Mouse (Mus musculus) heart, embryonic 12.5 days (tissue): ENCODE measurements around the gene Hdgf. TPM values are rescaled to one million over a fixed set of nuclear protein-coding genes. Genes with fewer than 3 reads are reported as not detected.

ENCODE experiments used
- ATAC-seq: fragments of 200-750 bp; cut with Nextera tagmentation; 2 replicates; pipeline ENCODE4 v1.8.0; 2017; ENCODE audit warnings: moderate TSS enrichment, moderate library complexity; ENCODE audit not compliant: insufficient number of reproducible peaks, low FRiP score
- H3K27ac ChIP-seq: fragments of 300-500 bp; sonication (generic); 2 replicates; pipeline ENCODE4 v1.5.1; 2016; ENCODE audit warnings: mild to moderate bottlenecking, moderate library complexity; ENCODE audit not compliant: poor library complexity, severe bottlenecking
- H3K27me3 ChIP-seq: fragments of 300-500 bp; sonication (generic); replicated peaks from 2 replicates; pipeline ENCODE4 v1.6.1; 2016; ENCODE audit warnings: mild to moderate bottlenecking, moderate library complexity
- H3K36me3 ChIP-seq: fragments of 300-500 bp; sonication (generic); 2 replicates; pipeline ENCODE4 v1.6.1; 2016; ENCODE audit warnings: mild to moderate bottlenecking, moderate library complexity
- H3K4me1 ChIP-seq: fragments of 300-500 bp; sonication (generic); replicated peaks from 2 replicates; pipeline ENCODE4 v1.6.1; 2016; ENCODE audit warnings: mild to moderate bottlenecking
- H3K4me2 ChIP-seq: fragments of 300-500 bp; sonication (generic); 2 replicates; pipeline ENCODE4 v1.6.1; 2016; ENCODE audit warnings: mild to moderate bottlenecking, moderate library complexity
- H3K4me3 ChIP-seq: fragments of 300-500 bp; sonication (generic); 2 replicates; pipeline ENCODE4 v1.5.1; 2016; ENCODE audit warnings: mild to moderate bottlenecking
- H3K9ac ChIP-seq: fragments of 300-500 bp; sonication (generic); 2 replicates; pipeline ENCODE4 v1.6.1; 2016; ENCODE audit warnings: mild to moderate bottlenecking, moderate library complexity
- H3K9me3 ChIP-seq: fragments of 300-500 bp; sonication (generic); replicated peaks from 2 replicates; pipeline ENCODE4 v1.6.1; 2016; ENCODE audit warnings: mild to moderate bottlenecking, moderate library complexity
- WGBS: fragments of 180-500 bp; shearing (Covaris S2); methylation state at CpG from one replicate; pipeline ENCODE4 v1.1.7; 2016; 5-methylcytosine and 5-hydroxymethylcytosine counted together
- polyA plus RNA-seq: library from polyadenylated mRNA; unstranded; fragments of >200 nt; fragmentation: Nextera tagmentation; extraction: Ambion mirVana; gene quantifications from 2 replicates; pipeline ENCODE4 v1.2.1, GENCODE M21; 2016

Gene Hdgf
- polyA plus RNA-seq, 1 experiment from 2014 or later: 177 TPM

DNA sequence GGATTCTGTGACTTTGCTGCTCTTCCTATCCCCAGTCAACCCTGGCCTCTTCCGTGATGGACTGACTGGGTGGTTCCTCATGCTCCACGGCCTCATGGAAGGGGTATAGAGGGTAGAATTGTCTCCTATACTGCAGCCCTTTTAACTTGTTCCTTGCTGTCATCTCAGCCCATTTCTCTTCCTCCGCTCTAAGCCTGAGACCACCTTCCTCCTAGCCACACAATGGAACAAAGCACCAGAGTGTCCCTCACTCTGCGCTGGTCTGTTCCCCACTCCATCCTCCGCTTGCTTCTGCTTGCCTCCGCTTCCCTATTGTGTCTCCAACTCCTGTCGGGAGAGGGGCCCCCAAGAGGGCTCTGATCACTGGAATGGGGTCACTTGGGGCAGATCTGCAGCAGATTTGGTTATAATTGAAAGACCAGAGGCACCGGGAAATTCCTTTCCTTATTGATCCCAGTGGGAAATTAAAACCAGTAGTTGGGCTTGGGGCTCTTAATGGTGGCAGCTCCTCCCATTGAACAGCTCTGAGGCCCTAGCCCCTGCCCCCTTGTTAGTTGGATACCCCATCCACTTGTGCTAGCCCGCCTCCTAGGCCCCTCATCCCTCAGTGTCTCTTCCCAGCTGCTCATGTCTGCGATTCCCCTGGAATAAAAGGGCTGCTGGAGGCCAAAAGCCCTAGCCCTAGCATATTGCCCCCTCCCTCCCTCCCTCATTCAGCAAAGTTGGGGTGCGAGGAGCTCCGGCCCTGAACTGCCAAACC, 39.8 kb downstream of the Hdgf start:
- Histone ChIP-seq H3K27me3 (peaks cover 60% of the 10 kb centered on the region), H3K4me2 (no peak overlapping the region), H3K9me3 (no peaks in the 10 kb centered on the region), H3K9ac (no peak overlapping the region), H3K36me3 (peaks cover 20% of the 10 kb centered on the region), H3K27ac (no peak overlapping the region), H3K4me3 (no peak overlapping the region), H3K4me1 (peaks cover 60% of the 10 kb centered on the region)
- WGBS: 43% methylated on average over 12 of the region's 12 CpGs
- ATAC-seq: no peak

DNA sequence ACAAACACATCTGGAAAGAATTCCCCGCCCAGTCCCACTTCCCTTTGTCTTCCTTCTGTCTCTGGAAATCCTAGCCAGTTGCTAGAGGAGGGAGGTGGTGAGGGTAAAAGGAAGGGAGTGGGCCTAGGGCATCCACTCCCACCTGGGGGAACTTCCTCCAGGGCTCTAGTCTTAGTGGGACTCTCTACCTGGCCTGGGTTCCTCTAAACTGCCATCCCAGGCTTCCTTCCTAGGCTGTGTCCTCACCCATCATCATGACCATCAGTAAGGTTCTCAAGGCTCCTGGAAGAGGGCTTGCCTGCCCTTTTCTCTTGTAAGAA, 40.4 kb downstream of the Hdgf start:
- H3K27me3 ChIP-seq: peaks cover 66% of the 10 kb centered on the region
- H3K4me2 ChIP-seq: peak overlapping the region; percentile 79; the same call in 1 of the 2 replicates
- no peak overlapping the region for H3K27ac ChIP-seq
- no peaks in the 10 kb centered on the region for H3K9me3 ChIP-seq
- no peak for ATAC-seq
- peaks cover 14% of the 10 kb centered on the region for H3K36me3 ChIP-seq
- no peak overlapping the region for H3K4me3 ChIP-seq
- H3K4me1 ChIP-seq: peaks cover 60% of the 10 kb centered on the region
- no peak overlapping the region for H3K9ac ChIP-seq
- WGBS: 54% methylated on average over 1 of the region's 1 CpGs

DNA sequence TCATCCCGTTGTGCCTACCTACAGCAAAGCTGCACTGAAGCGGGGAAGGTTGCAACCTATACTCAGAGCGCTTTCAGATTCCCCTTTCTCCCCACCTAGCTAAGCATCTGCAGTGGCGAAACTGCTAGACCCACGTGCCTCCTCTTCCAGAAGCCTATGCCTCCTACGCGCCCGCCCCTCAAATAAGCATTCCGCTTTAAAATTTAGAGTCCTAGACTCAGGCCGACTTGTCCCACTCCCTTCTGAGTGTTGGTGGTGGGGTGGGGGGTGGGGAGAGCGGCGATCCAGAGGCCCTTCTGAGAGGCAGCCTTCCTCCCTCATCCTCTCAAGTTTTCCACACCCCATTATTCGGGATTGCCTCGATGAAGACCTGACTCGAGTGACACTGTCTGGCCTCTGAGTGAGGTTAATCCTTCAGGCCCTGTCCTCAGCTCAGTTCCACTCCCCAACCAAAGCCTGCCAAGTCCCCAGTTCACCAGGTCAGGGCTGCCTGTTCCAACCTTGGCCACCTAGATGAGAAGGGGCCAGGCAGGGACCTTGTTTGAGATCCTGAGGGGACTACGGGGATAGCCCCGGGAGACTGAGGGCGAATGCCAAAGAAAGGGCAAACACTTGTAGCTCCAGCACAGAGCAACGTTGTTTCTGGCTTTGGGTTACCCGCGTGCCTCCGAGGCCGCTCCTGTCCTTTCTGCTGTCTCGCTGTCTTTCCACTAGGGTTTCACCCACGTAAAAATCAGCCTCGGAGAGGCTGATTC, 41.1 kb downstream of the Hdgf start:
- Histone ChIP-seq H3K4me1 (peaks cover 67% of the 10 kb centered on the region), H3K9ac (peak overlapping the region; percentile 74), H3K9me3 (no peaks in the 10 kb centered on the region), H3K27ac (no peak overlapping the region), H3K27me3 (peaks cover 70% of the 10 kb centered on the region), H3K4me2 (peak overlapping the region; percentile 79), H3K4me3 (peak overlapping the region; percentile 44), H3K36me3 (peaks cover 7% of the 10 kb centered on the region)
- WGBS: 5% methylated on average over 26 of the region's 26 CpGs
- no peak for ATAC-seq

DNA sequence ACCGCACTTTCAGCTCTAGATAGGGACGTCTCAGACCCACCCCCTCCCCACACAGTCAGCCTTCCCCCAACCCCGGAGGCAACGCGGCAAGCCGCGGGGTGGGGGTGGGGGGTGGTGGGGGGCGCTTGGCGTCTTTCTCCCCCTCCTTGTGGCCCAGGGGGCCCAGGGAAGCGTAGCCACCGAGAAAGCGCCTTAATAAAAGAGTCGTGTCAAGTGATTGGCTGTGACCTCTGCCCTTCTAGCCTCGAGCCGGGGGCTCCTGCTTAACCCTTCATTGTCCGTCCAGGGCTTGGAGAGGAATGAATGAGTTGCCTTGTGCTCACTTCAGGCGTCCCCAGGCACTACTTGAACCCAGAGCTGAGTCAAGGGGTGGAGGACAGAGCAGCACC, 41.7 kb downstream of the Hdgf start:
- H3K27ac ChIP-seq: no peak overlapping the region
- H3K9ac ChIP-seq: peak overlapping the region; percentile 74
- ATAC-seq: no peak
- H3K9me3 ChIP-seq: no peaks in the 10 kb centered on the region
- peak overlapping the region; percentile 44 for H3K4me3 ChIP-seq
- H3K4me2 ChIP-seq: peak overlapping the region; percentile 79
- H3K27me3 ChIP-seq: peaks cover 70% of the 10 kb centered on the region
- H3K36me3 ChIP-seq: 0 out of 2 replicates have a peak, but pooled peaks cover 2% of the 10 kb centered on the region
- 0% methylated on average over 17 of the region's 17 CpGs for WGBS
- H3K4me1 ChIP-seq: peaks cover 73% of the 10 kb centered on the region

DNA sequence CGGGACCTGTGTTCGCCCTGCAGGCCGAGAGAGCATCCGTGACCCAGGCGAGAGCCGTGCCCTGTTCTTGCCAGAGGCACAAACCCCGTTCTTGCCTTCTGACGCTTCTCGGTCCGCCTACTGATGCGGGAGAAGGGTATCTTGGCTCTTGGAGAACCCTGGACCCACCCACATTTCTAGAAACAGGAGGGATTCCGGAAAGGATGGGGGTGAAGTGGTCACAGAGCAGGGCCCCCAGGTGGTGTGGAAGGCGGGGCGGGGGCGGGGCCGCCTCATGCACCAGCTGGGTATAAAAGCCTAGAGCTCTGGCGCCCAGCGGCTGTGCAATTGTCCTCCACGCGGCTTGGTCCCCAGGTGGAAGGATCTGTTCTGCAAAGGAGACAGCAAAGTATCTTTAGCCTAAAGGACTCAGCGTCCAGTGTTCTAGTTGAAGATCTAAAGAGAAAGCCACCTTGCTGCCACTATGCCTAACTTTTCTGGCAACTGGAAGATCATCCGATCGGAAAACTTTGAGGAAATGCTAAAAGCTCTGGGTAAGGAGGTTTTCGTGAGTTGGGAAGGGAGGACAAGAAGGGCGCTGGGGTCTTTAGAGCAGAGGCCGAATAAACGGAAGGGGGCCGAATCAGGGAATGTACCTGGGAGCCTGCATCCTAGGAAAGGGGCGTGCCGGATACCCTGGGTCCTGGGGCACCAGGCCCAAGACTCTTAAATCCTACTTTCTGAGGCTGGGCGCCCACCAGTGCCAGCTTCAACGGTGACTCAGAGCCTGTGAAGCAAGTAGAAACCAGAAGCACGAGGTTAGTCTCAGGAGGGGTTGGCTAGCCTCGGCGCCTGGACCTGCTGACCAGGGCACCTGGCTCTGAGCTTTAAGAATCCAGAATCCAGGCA, 42.5 kb downstream of the Hdgf start, which contains the start of gene Crabp2:
Crabp2 (plus strand) TSS at position 289 of the 888 bp plus-strand sequence.
- Histone ChIP-seq H3K4me3 (peak within 1 kb of the TSS; percentile 44), H3K27me3 (peaks cover 70% of the 10 kb centered on the region), H3K4me2 (peak within 1 kb of the TSS; percentile 79), H3K36me3 (no peaks in the 10 kb centered on the region), H3K9me3 (no peaks in the 10 kb centered on the region), H3K4me1 (peaks cover 76% of the 10 kb centered on the region), H3K9ac (peak within 1 kb of the TSS; percentile 74), H3K27ac (no peak within 1 kb of the TSS)
- WGBS: 2% methylated on average over 35 of the region's 35 CpGs
- no peak for ATAC-seq

DNA sequence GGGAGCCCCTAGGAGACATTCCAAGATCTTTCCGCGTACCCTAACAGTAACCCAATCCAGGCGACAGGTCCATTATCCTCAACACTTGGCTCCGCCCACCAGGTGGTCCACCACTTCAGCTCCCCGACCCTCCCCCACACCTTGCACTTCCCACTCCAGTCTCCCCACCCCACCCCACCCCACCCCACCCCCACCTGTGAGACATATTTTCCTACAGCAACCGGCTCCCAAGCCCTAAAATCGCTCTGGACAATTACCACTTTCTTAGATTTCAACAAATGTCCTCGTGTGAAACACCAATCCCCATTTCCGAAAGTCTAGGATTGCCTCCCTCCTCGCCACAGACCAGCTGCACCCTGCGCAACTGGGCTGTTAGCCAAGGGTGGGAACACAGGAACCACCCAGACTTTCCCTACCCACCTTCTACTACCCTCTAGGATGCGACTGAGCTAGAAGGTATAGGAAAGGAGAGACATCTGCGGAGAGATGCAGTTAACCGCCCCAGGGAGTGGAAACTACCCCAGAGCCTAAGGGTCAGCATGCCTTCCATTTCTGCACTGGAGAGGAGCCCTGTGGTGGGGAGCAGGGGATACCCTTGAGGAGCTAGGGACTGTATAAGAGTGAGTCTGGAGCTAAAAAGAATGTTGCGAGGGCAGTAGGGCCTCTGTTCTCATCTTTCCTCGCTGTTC, 43.3 kb downstream of the Hdgf start:
- Histone ChIP-seq H3K4me2 (peak overlapping the region; percentile 79), H3K27ac (no peak overlapping the region), H3K4me1 (peaks cover 74% of the 10 kb centered on the region), H3K27me3 (peaks cover 70% of the 10 kb centered on the region), H3K4me3 (peak overlapping the region; percentile 44; the same call in 1 of the 2 replicates), H3K9ac (no peak overlapping the region), H3K36me3 (no peaks in the 10 kb centered on the region), H3K9me3 (no peaks in the 10 kb centered on the region)
- ATAC-seq: no peak; the same call in 1 of the 2 replicates
- 15% methylated on average over 16 of the region's 16 CpGs for WGBS

DNA sequence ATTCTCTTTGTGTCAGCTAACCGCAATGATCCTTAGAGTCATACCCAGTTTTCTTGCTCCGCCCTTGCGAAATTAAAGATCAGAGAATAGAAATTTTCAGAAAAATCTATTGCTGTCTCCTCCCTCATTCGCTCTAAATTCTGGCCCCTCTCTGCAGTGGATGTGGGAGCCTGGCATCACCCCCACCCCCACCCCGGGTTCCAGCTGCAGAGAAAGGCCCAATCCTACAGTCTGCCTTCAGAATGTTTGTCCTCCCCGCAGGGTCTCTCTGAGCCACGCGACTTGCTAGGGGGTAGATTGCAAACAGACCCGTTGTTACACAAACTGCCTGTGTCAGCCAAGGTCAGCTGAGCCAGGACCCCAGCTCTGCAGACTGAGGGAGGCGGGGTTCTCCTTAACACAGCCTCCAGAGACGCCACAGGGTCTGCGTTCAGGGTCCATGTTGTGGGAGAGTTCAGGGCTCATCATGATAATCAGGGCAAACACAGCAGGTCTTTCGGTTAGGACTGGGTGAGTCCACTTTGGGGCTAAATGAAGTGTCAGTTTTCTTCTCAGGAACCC, 43.9 kb downstream of the Hdgf start:
- WGBS: 18% methylated on average over 13 of the region's 13 CpGs
- Histone ChIP-seq H3K9me3 (no peaks in the 10 kb centered on the region), H3K9ac (no peak overlapping the region), H3K36me3 (no peaks in the 10 kb centered on the region), H3K4me1 (peaks cover 67% of the 10 kb centered on the region), H3K27ac (no peak overlapping the region), H3K4me2 (no peak overlapping the region), H3K4me3 (no peak overlapping the region), H3K27me3 (peaks cover 69% of the 10 kb centered on the region)
- ATAC-seq: no peak

DNA sequence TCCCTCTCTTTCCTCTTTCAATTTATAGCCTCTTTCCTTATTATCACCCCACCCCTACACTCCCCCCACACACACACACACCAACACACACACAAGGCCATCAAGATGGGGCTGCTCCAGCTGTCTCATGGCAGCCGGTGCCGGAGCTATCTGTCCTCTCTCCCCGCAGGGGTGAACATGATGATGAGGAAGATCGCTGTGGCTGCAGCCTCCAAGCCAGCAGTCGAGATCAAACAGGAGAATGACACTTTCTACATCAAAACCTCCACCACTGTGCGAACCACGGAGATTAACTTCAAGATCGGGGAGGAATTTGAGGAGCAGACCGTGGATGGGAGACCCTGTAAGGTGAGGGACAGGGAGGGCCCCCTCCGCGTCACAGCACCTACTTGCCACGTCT, 45.8 kb downstream of the Hdgf start:
- Histone ChIP-seq H3K27ac (0 out of 2 replicates have a peak overlapping the region, but pooled peaks have one; percentile 28), H3K36me3 (no peaks in the 10 kb centered on the region), H3K4me3 (peak overlapping the region; percentile 45), H3K9me3 (no peaks in the 10 kb centered on the region), H3K27me3 (peaks cover 49% of the 10 kb centered on the region), H3K4me1 (peaks cover 49% of the 10 kb centered on the region), H3K9ac (peak overlapping the region; percentile 62), H3K4me2 (peak overlapping the region; percentile 76)
- 7% methylated on average over 12 of the region's 12 CpGs for WGBS
- ATAC-seq: no peak

DNA sequence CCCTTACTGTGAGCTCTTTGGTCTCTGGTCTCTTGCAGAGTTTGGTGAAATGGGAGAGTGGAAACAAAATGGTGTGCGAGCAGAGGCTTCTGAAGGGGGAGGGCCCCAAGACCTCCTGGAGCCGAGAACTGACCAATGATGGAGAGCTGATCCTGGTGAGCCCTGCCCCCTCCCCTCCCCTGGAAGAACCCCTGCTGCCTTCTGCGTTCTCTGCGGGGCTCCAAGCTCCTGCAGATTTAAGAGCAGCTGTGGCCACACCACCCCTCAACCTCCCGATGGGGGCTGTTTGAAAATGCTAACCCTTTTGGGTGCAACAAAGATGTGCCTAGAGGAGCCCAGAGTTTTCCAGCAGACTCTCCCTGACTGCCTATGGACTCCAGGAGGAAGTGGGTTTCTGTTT, 46.3 kb downstream of the Hdgf start:
- ATAC-seq: peak; percentile 70; the same call in 1 of the 2 replicates
- 0% methylated on average over 5 of the region's 5 CpGs for WGBS
- peaks cover 44% of the 10 kb centered on the region for H3K4me1 ChIP-seq

DNA sequence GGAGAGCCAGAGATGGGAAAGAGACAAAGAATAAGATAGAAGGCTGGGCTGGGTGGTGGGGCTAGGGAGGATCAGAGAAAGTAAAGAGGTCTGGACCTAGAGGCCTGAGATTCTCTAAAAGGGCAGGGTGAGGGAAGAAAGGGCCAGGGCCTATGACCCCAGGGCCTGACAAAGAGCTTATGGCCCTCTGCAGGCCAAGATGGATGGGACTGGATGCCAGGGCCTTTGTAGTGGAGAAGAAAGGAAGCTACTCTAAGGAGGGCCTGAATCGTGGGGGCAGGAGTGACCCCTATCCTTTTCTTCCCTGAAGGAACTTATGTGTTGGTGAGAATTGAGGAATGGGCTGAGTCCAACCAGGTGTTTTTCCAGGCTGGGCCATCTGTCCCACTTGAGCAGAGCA, 51.9 kb downstream of the Hdgf start:
- Histone ChIP-seq H3K9me3 (no peaks in the 10 kb centered on the region), H3K27ac (no peak overlapping the region), H3K27me3 (no peaks in the 10 kb centered on the region; the same call in 1 of the 2 replicates), H3K9ac (no peak overlapping the region), H3K4me3 (no peak overlapping the region), H3K4me2 (no peak overlapping the region), H3K36me3 (no peaks in the 10 kb centered on the region), H3K4me1 (peaks cover 31% of the 10 kb centered on the region)
- no peak for ATAC-seq
- 29% methylated on average over 1 of the region's 1 CpGs for WGBS

More for the DNA sequence above, 46.3 kb downstream of the Hdgf start:
- Histone ChIP-seq H3K9me3 (no peaks in the 10 kb centered on the region), H3K4me3 (peak overlapping the region; percentile 45), H3K9ac (peak overlapping the region; percentile 62), H3K4me2 (peak overlapping the region; percentile 76), H3K36me3 (no peaks in the 10 kb centered on the region), H3K27me3 (peaks cover 45% of the 10 kb centered on the region), H3K27ac (0 out of 2 replicates have a peak overlapping the region, but pooled peaks have one; percentile 28)
